Mouse (Mus musculus) small intestine, adult 2 months (tissue): ENCODE measurements around the gene Gpm6b.

Source experiments
- CTCF ChIP-seq: fragments of 200-500 bp; IDR thresholded peaks from 2 replicates; pipeline ENCODE4 v1.5.1; 2012; ENCODE audit warnings: low read depth, mild to moderate bottlenecking, control low read depth, inconsistent platforms, low read length, moderate library complexity, mixed read lengths; ENCODE audit not compliant: insufficient replicate concordance, insufficient read length; ENCODE audit errors: extremely low read depth
- POLR2A ChIP-seq: fragments of 200-500 bp; IDR thresholded peaks from 2 replicates; pipeline ENCODE4 v1.6.1; 2012; ENCODE audit warnings: low read depth, mild to moderate bottlenecking, control low read depth, inconsistent platforms, low read length, moderate library complexity

DNA sequence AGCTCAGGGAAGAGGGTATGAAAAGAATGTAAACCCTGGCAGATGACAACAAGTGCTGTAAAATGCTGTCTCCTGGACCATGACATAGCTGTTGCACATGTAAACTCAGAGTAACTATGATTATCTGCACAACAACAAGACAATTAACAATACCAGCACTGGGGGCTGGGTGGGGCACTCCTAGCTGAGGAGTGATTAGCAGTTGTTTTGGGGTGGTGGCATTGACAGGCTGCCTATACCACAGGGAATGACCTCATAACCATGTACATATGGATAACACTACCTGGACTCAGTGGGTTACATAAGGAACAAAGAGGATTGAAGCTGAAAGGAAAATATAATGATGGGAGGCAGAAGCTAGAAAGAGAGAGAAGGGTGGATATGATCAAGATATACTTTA lies 169.2 kb downstream of the Gpm6b start:
- TF ChIP-seq CTCF (no peak), POLR2A (no peak)
